Mouse (Mus musculus) embryo, embryonic 9.5 days (tissue): ENCODE results near the gene Oasl1.

ENCODE experiments used
- DNase-seq: peaks from one replicate; pipeline ENCODE4 v3.0.0-alpha.2; 2017; ENCODE audit errors: extremely low spot score

Oasl1 gene

DNA sequence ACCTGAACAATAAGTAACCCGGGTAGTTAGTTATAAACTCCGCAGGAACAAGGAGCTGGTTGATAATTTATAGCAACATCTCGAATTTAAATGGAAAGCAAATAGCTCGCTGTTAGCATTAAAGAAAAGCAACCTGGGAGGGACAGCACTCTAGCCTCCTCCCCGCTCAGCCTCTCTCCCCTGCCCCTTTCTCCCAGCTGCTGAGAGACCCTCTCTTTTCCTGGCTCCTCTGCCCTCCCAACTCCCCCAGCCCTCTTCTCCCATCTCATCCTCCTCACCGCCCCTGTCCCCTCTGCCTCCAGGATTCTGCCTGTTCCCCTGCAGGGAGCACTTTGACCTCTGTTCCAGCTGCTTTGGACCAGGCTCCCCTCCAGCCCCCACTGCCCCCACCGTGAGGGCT is 45.6 kb downstream of the Oasl1 start:
- DNase-seq, result no peak

DNA sequence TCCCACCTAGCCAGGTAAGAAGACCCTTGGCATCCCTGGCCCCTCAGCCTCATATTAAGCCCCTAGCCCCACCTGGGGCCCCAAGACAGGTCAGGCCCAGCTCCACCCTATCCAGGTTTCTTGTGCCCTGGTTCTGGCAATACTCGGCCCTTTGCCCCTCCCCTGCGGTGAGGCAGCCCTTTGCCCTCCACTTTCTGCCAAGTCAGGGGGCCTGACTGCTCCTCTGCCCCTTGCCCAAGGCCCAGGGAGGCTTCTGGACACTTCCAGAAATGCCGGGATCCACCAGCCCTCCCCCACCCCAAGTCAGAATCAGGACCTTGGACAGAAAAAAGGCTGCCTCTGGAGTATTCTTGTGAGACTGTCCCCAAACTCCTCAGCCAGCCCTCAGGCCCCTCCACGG is 46.0 kb downstream of the Oasl1 start:
- no peak for DNase-seq

DNA sequence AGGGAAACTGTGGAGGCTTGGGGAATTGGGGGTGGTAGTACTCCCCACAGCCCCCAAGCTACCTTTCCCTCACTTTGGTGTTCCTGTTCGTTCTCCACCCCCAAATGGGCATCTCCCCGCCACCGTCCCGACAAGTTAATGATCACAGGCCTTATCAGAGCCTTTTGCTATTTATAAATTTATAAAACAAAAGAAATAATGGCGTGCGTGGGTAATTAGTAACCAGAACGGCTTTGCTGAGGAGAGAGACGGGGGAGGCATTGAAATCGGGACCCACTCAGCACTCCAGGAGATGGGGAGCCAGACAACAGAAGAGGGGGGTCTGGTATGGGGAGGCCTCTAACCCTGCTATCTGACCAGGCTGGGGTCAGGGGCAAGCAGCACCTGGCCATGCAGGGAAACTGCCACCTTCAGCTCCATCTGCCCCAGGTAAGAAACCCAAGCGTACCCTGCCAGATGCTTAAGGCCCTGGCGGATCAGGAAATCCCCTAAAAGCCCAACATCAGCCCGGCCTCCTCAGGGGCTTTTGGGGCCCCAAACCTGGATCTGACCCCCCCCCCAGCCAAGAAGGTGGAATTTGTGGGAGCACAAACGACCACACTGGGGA is 46.7 kb downstream of the Oasl1 start:
- DNase-seq, result no peak

DNA sequence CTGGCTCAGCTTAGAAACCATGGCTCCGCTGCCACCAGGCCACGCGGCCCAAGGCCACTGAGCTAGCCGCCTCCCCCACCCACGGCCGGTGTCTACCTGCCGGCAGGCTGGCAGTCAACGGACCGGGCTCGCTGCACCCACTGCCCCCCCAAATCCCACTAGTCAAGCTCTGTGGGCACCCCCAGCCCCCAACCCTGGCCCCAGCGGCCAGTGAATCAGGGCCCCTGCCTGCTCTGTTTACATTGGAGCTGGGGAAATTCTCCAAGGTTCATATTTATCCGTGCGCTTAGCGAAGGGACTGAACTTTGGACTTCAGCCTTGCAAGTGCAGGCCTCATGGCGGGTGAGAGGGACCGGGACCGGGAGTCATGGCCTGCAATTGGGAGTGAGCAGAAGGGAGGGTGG is 47.8 kb downstream of the Oasl1 start, which contains the start of gene Hnf1a:
TSS of gene Hnf1a (minus strand) at position 271 of the 404 bp plus-strand sequence.
- DNase-seq, result no peak

DNA sequence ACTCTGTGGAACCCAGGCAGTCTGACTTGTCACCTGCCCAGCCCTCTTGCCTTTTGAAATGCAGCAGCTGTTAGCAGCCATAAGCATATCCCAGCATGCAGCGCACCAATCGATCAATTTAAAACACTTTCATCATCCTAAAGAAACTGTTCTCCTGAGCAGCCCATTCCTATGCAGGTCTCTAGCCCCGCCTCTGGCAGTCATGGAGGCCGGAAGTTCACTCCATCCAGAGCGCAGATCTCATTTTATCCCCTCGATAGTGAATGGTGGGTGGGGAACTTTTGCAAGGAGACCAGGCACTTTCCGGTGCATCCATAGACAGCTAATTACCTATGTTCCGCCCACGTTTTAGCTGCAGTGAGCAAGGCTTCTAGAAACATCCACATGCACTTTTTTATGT is 49.2 kb downstream of the Oasl1 start:
- DNase-seq, result no peak

DNA sequence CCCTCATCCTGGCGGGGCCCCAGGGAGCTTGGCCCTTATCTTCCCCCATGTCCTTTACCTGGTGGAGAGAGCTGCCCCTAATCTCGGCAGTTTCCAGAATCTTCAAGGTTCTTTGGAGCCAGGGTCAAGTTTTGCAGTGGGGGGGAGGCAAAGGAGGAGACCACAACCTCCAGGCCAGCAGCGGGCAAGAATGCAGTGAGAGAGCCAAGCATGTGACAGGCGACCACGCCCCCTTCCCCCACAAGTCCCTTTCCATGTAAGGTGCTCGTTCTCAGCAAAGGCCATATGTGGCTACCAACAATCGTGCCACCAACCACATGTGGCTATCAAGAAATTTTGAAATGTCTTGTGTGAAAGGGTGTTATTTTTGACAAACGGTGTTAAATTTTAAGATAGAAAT is 50.1 kb downstream of the Oasl1 start:
- no peak for DNase-seq

DNA sequence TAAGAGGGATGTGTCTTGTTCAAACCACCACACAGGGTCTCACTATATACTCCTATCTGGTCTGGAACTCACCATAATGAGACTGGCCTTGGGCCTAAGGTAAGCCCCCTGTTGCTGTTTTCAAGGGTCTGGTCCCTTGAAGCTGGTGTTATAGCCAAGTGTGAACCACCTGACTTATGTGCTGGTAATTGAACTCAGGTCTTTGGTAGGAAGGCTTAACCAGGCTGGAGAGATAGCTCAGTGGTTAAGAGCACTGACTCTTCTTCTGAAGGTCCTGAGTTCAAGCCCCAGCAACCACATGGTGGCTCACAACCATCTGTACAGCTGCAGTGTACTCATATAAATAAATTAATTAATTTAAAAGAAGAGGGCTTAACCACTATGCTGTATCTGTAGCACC is 53.9 kb downstream of the Oasl1 start:
- no peak for DNase-seq

DNA sequence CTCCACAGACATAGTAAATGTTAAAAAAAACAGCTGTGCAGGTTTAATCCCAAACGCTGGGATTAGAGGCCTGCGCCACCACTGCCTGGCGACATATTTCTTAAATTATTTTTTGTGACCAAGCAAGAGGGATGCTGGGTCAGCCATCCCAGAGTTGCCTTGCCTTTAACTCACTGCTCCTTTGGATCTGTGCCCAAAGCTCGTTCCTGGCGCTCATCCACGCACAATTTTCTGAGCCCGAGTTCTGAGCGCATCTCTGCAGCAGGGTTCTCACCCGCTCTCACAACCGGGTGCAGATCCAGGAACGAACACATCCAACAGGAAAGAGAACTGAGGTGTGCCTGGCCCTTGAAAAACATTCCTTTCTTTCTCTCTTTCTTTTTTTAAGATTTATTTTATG is 55.4 kb downstream of the Oasl1 start:
- no peak for DNase-seq

DNA sequence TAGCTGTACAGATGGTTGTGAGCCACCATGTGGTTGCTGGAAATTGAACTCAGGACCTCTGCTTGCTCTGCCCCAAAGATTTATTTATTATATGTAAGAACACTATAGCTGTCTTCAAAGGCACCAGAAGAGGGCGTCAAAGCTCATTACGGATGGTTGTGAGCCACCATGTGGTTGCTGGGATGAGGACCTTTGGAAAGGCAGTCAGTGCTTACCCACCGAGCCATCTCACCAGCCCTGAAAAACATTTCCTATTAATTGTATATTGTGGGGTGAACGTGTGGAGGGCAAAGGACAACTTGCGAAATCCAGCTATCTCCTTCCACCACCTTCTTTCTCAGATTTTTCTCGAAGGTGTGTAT is 55.8 kb downstream of the Oasl1 start:
- peak; percentile 57 for DNase-seq

DNA sequence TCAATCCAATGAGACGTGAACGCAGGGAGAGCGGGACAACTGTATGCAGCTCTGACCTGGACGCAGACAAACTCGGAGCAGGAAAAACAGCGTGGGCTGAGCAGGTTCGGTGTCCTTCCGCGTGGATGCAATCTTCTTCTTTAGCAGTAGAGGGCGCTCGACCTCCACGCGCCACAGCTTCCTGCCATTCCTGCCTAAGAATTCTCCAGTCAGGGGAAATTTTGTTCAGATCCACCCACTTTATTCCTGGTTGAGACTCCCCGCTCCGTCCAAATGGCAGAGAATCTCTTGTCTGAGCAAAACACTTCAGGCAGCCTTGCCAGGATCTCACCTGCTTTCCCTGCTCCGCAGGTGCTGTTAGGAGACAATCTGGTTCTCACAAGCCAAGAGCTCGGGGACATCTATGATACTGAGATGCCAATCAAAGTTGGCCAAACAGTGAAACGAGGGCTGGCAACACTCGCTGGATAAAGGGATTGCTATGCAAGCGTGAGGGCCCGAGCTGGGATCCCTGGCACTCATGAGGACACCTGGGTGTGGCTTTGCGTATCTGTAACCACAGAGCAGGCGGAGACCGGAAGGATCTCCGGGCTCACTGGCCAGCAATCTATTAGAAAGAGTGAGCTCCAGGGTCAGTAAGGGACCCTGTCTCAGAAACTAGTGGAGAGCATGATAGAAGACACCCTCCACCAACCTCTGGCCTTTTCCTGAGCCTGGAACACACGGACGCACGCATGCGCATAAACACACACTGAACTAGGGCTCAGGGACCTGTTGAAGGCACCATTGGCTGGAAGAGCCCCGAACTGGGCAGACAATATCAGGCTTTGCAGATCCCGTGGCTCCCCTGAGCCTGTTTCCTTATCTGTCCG is 56.4 kb downstream of the Oasl1 start:
- DNase-seq, result peak; percentile 73

DNA sequence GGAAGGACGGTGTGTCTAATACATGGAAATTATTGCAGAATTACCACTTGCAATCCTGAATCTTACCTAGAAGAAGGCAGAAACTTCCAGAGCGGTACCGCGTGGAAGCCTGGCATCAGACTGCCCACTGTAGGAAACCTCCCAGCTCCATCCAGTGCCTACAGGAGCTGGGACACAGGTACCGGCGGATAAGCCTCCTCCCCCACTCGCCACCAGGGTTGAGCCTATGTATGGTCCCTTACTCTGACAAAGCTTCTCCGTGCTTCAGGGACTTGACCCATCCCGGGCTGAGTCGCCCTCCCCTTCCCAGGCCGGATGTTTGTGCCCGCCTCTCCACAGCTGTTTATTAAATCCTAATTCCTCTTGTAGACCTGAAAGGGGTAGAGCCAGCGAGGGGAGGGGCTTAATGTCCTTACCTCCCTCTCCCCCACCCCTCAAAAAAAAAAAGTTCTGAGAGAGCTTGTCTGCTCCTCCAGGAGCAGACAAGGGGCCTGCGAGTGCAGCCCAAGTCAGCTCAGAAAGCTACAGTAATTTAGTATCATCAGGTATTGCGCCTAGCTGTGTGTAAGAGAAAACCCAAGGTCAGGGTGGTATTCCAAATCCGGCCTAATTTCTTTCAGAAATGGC is 57.2 kb downstream of the Oasl1 start:
- DNase-seq, result peak; percentile 33

DNA sequence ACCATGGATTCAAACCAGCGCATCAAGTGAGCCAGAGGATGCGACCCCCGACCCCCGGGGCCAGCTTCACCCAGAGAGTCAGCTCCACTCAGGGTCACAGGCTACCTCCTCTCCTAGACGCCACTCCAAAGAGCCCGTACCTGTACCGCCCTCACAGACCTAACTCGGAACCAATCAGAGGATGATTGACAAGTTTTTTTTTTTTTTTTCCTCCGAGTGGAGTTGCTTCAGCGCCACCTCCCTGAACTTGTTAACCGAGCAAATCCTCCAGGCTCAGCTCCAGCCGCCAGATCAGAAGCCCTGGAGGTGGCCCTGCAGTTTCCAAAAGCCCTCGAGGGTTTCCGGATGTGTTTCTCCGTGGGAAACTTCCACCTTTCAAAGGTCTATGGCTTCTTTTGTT is 59.0 kb downstream of the Oasl1 start:
- DNase-seq, result no peak

DNA sequence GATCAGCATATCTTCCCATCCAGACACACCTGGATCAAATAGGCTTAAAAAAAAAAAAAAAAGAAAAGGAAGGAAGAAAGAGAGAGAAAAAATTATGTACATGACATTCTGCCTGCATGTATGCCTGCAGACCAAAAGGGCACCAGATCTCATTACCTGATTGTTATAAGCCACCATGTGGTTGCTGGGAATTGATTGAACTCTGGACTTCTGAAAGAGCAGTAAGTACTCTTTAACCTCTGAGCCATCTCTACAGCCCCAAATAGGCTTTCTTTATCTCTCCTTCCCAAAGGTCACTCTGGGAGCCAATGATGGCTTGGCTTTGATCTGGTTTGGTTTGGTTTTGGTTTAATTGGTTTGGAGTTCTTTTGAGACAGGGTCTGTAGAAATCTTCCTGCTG is 62.0 kb downstream of the Oasl1 start:
- DNase-seq, result no peak
